Mouse (Mus musculus) brain, embryonic 14.5 days (tissue): Measurements from ENCODE around the gene Btbd9.

Experiments
- CTCF ChIP-seq: fragments of 200-500 bp; IDR thresholded peaks from 2 replicates; pipeline ENCODE4 v1.5.1; 2012; ENCODE audit warnings: inconsistent platforms, mild to moderate bottlenecking, moderate library complexity, borderline replicate concordance; ENCODE audit not compliant: insufficient read depth, insufficient read length; ENCODE audit errors: extremely low read depth
- POLR2A ChIP-seq: fragments of 200-500 bp; IDR thresholded peaks from 2 replicates; pipeline ENCODE4 v1.6.1; 2012; ENCODE audit warnings: mild to moderate bottlenecking, inconsistent platforms, borderline replicate concordance; ENCODE audit not compliant: poor library complexity, insufficient read depth, insufficient read length, severe bottlenecking; ENCODE audit errors: extremely low read depth

- TF ChIP-seq CTCF, result no peak
- no peak for TF ChIP-seq POLR2A
Observed at GRCm38 (mm10) chr17:30562770-30563169, 13.5 kb downstream of the Btbd9 start.
